Mouse (Mus musculus) stomach, postnatal 0 days (tissue): ENCODE measurements around the gene Tnfsf10.

Experiments
- CTCF ChIP-seq: IDR thresholded peaks from 2 replicates; pipeline ENCODE4 v1.5.1; 2016; ENCODE audit warnings: antibody characterized with exemption, low read depth, mild to moderate bottlenecking, moderate library complexity
- EP300 ChIP-seq: optimal IDR thresholded peaks from 2 replicates; pipeline ENCODE3; 2016; ENCODE audit warnings: antibody characterized with exemption

DNA sequence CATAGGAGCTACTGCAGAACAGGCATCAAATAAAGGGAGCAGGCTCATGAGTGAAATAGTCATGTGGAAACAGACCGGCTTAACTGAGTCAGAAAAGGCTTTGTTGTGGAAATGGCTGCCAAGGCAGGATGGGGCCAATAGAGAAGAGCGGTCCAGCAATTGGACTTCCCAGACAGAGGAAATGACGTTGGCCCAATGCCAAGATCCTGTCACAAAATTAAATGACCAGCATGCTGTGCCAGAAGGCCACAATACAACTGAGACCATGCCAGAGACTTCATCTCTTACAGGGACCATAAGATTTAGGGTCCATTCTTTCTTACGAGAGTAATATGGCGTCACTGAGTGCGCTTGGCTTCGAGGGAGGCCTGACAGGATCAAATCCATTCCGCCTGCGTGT lies 34.3 kb downstream of the Tnfsf10 start:
- TF ChIP-seq CTCF (no peak), EP300 (no peak)
